ENCODE assay signal across 19 mouse cellular contexts in the genomic region with DNA sequence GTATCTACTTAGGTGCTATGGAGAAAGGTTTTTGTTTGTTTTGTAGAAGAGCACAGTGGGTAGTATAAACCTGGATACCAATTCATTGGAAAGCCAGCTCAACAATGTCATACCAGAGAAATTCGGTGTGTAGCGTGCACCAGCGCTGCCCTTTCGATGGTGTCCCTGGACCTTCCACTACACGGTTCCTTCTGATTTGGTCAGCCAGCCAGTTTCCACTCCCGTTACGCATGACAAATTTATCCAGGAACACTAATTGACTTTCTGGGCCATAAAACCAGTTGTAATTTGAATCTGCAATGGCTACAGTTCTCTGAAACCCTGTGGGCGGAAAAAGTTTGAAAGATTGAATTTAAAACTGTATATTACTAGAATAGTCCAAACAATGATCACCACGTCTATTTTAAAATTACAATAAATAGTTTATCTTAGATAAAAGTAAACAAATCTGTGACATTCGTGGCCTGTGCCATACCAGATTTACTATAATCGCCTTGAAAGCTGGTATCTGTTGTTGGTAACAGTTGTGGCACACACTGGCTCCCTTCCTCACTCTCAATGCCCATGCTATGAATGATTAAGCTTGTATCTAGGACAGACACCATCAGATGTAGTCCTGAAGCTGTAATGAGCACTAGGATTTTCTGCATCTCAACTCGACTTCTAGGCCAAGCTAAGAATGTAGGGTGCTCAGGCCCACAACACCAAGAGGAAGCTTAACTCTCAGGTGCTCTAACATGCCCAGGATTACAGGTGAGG. TPM values are rescaled to one million over a fixed set of nuclear protein-coding genes. Genes with fewer than 3 reads are reported as not detected.
"Had no signal": no experiment of that assay in that cellular context is flagged by ENCODE, and none has a peak within 500 bp of the region (broad histone marks: within the 10 kb centered on the region; RNA-seq: fewer than 3 reads in every experiment).

No protein-coding gene starts in this region.

- H3K4me2 ChIP-seq: lung, embryonic 14.5 days; midbrain, embryonic 13.5 days; midbrain, embryonic 15.5 days; neural tube, embryonic 13.5 days; neural tube, embryonic 15.5 days had no signal

- H3K4me3 ChIP-seq: midbrain, embryonic 10.5 days; midbrain, embryonic 13.5 days; midbrain, embryonic 15.5 days; myocyte; neural tube, embryonic 13.5 days; neural tube, embryonic 15.5 days had no signal

- H3K4me1 ChIP-seq: midbrain, embryonic 10.5 days; midbrain, embryonic 13.5 days; midbrain, embryonic 15.5 days; neural tube, embryonic 13.5 days; neural tube, embryonic 15.5 days had no signal

- H3K27ac ChIP-seq: midbrain, embryonic 10.5 days; midbrain, embryonic 13.5 days; midbrain, embryonic 15.5 days; neural tube, embryonic 13.5 days; neural tube, embryonic 15.5 days had no signal

- H3K9ac ChIP-seq: lung, embryonic 14.5 days; midbrain, embryonic 13.5 days; midbrain, embryonic 15.5 days; neural tube, embryonic 13.5 days; neural tube, embryonic 15.5 days had no signal

- ATAC-seq: midbrain, embryonic 13.5 days; midbrain, embryonic 15.5 days had no signal

- H3K36me3 ChIP-seq: midbrain, embryonic 15.5 days; neural tube, embryonic 13.5 days had no signal

- DNase-seq: lung, adult 18-20 months; lung, embryonic 14.5 days; lung, postnatal 10 days; lung, postnatal 4 days; retina, postnatal 1 day; right cerebral cortex, adult 18-20 months; right cerebral cortex, postnatal 25 days; right cerebral cortex, postnatal 4 days; spleen, adult 18-20 months; thymus, adult 18-20 months; thymus, postnatal 14 days; thymus, postnatal 36 days had no signal

- H3K27me3 ChIP-seq: midbrain, embryonic 15.5 days; neural tube, embryonic 13.5 days; neural tube, embryonic 15.5 days had no signal

- H3K9me3 ChIP-seq: midbrain, embryonic 10.5 days; midbrain, embryonic 13.5 days; midbrain, embryonic 15.5 days; neural tube, embryonic 13.5 days; neural tube, embryonic 15.5 days had no signal

RNA-seq across cellular contexts. Expression of a gene that starts 28.2 kb away (rescaled TPM):
- polyA plus RNA-seq: neural tube, embryonic 11.5 days had no signal
